ENCODE assay signal across 22 mouse cellular contexts in the genomic region with DNA sequence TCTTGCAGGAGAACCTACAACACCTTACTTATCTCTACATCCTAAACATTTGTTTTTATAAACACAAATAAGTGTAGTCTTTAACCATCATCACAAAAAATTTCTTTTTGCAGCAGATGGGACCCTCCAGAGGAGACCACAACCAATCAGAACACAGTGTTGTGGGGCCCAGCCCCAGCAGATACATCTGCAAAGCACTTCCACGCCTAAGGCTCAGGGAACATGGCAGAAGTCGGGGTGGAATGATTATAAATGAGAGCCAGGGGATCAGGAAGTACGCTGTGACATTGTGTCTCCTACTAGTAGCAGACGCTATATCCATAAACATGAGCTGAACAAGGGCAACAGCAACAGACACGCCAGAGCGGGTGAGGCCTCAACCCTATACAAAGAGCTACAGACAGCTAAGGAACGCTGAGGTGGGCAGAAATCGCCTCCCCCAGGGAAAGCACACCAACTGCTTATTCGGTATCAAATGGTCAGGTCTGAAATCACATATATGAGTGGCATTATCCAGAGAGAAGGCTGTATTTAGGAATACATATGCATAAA.
"Had no signal": no experiment of that assay in that cellular context is flagged by ENCODE, and none has a peak within 500 bp of the region (broad histone marks: within the 10 kb centered on the region; RNA-seq: fewer than 3 reads in every experiment).

No protein-coding gene starts in this region.

- H3K4me1 ChIP-seq: limb, embryonic 12.5 days; limb, embryonic 15.5 days had no signal

- H3K27ac ChIP-seq: limb, embryonic 12.5 days; limb, embryonic 15.5 days; liver, embryonic 14.5 days; macrophage; stomach, postnatal 0 days had no signal

- H3K4me3 ChIP-seq: limb, embryonic 12.5 days; limb, embryonic 15.5 days had no signal

- DNase-seq: kidney, adult 18-20 months; kidney, adult 9 months; kidney, postnatal 14 days; kidney, postnatal 4 days; left cerebral cortex, postnatal 4 days; liver, postnatal 0 days; lung, embryonic 14.5 days; right cerebral cortex, adult 18-20 months; right cerebral cortex, postnatal 14 days; right cerebral cortex, postnatal 4 days; thymus, adult 2 months; thymus, postnatal 14 days; thymus, postnatal 4 days had no signal

- H3K9me3 ChIP-seq: limb, embryonic 12.5 days; limb, embryonic 15.5 days had no signal

- ATAC-seq: inflammation-experienced regulatory T-cells, adult 6 months; intestine, embryonic 16.5 days; liver, postnatal 0 days; lung, postnatal 0 days had no signal

- H3K36me3 ChIP-seq: limb, embryonic 12.5 days; limb, embryonic 15.5 days had no signal

- H3K4me2 ChIP-seq: limb, embryonic 12.5 days; limb, embryonic 15.5 days; liver, embryonic 11.5 days; lung, embryonic 14.5 days had no signal

- H3K27me3 ChIP-seq: limb, embryonic 12.5 days; limb, embryonic 15.5 days had no signal

- H3K9ac ChIP-seq: limb, embryonic 12.5 days; limb, embryonic 15.5 days; liver, embryonic 14.5 days; liver, postnatal 0 days; lung, embryonic 14.5 days had no signal
